Mouse (Mus musculus): Measurements from ENCODE around the gene Vmn1r85.

DNA sequence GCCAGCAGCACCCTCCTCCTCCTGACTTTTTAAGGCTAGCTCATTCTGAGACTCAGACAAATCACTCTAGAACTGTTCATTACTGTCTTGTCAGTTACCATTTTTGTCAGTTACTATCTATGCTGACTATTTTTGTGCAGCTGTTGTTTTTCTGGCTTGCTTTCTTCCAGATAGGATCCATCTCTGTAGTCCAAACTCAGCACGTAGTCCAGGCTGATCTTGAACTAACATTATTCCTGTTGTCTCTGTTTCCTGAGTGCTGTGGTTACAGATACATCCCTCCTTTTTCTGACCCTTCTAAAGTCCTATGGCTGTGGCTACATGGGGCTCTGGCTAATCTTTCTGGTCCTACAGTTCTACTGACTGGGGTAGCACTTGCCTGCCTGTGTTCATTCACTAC is 55.8 kb downstream of the Vmn1r85 start:
- TF ChIP-seq CTCF (IDR thresholded peaks at IDR 0.05; ENCODE audit: low read depth) (no peak), EP300 (IDR thresholded peaks at IDR 0.05; ENCODE audit: low read depth) (no peak)
